Mouse (Mus musculus) right cerebral cortex, postnatal 4 days (tissue): ENCODE data around the gene Zfp385a.

Experiments used
- DNase-seq: peaks from one replicate; pipeline ENCODE4 v3.0.0-alpha.2; 2022

Zfp385a gene

DNA sequence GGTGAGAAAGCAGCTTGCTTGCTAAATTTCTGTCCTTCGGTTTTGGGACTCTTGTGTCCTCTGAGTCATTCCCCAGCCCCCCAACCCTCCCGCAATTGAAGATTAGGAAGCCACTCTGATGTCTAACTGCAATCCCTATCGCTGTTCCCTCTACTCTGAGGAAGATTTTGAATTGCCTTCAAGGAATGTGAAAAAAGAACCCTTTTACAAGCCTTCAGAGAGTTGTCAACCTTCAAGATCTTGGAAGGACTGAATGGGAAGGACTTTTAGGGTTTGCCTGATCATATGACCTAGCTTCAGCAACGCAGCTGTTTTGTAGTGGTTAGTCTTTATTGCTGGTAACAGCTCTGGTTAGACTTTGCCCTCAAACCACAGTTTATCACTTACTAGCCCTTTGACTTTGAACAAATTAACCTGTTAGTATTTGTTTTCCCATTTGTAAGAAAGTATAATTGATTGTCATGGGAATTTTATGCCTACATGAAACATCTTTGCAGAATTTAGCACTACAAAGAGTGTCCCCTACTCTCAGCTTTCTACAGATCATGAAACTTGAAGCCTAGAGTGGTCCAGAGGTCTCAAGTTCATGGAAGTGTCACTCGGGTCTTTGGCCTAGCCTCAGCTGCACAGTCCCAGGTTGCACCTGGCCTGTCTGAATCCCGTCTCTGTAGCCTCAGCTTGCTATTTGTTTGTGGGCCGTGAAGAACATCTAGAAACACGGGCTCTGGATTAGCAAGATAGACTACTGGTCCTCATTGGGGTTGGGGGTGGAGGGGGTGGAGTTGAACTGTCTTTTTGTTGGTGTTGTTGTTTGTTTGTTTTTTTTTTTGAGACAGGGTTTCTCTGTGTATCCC, 33.9 kb downstream of the Zfp385a start:
- no peak for DNase-seq

DNA sequence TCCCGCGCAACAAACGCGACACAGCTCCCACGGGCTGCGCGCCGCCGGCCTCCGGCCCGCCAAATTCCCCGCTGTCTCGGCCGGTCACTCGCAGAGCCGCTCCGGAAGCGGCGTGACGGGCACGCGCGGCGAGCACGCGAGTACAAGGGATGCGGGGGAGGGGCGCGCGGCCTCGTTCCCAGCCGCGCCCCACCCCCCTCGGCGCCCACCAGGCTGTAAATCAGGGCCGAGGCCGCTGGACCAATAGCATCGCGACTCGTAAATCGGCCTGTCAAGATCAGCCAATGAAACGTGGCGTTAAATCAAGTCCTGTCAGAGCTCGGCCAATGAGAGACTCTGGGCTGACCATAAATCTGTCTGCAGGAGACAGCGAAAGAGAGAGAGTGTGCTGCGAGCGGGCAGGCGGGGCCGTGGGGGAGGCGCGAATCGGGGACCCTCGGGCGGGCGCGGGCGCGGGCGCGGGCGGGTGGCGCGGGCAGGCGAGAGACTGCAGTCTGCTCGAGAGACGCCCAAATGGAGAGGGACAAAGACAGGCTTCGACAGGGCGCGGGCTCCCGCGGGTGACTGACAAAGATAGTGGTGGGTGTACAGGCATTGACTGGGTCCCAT, 34.7 kb downstream of the Zfp385a start:
- peak; percentile 99 for DNase-seq

DNA sequence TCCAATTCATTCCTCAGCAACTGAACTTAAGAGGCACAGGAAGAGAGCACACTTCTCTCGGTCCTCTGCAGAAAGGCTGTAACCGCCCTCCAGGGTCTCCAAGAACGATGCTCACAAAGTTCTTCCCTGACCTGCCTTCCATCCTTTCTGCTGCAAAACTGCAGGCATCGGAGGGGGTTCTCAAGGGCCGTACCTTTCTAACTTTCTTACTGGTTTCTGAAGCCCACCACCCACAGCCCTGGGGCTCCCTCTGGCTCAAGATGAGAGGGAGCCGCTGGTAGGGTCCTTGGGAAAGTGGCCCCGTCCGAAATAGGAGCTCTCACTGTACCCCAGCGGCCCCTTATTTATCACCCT, 35.3 kb downstream of the Zfp385a start:
- peak; percentile 35 for DNase-seq

- DNase-seq: no peak
Measured at GRCm38 (mm10) chr15:103303916-103304615, 35.8 kb downstream of the Zfp385a start.

DNA sequence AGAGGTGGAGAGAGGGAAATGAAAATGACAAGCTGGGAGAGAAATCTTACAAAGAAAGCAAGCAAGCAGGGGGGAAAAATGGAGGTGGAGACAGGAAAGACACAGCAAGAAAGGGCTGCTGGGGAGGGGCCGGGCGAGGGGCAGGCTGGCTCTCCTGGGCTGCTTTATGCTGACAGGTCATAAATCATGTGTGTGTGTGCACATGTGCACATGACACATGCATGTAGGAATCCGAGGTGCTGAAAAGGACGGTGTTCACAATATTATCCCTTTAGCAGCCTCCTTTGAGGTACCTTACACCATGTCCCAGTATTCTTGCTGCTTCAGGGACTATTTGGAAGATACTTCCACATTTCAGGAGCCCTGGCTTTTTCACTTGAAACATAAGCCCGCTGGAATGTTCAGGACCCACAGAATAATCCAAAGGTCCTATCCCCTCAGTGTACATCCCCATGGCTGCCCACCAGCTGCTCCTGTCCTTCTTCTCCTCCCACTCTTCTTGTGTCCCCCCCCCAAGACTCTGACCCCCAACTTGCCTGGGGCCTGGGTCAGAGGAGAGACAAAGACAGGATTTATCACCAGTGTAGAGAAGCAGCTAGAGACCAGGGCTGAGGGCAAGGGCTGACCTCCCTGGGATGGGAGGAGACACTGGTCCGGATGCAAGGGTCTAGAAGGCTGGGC, 37.4 kb downstream of the Zfp385a start:
- no peak for DNase-seq

DNA sequence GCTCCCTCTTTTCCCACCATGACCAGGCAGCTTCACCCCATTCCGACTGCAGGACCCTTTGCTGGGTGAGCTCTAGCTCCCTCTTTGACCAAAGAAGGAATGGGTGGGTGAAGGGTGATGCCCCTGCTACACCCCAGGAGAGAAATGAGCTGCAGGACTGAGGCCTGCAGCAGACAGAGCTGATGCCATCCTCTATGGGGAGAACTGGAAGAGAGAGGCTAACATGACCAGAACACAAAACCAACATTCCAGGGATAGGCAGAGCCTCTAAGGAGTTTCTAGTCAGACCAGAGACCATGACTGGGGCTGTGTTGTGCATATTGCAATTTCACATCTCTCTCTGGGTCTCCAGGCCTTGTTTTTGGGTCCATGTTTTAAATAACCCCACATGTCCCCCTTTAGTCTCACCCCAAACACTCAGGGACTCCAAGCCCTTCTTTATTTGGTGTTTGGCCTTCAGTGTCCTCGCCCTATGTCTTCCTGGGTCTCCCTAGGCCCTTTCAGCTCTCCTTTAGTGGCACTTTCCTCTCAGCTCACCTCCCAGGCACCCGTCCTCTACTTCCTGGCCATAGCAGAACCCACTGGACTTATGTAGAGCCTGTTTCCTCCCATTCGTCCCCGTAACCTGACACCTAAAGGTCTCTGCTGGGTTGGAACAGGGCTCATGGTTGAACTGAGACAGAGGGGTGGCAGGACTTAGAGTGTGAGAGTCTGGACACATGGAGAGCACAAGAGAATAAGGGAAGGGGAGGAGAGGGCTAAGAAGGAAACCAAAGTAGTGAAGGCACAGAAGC, 38.1 kb downstream of the Zfp385a start:
- no peak for DNase-seq

- DNase-seq: no peak
Measured at GRCm38 (mm10) chr15:103301046-103301445, 38.8 kb downstream of the Zfp385a start.

DNA sequence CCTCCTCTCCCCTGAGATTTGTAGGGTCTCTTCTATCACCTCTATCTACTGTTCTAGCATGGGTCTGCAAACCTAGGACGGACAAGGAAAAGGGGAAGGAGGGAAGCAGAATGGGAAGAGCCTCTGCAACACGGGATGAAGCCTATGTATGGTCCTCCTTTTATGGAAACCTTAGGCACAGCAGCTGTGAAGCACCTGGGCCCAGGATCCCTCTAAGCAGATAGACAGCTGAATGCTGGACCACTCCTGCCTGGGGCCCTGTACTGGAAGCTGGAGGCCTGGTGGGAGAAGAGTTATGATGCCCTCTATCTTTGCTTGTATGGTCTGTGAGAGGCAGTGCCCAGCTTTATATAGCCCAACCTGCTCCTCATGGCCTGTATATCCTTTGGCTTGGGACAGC, 39.3 kb downstream of the Zfp385a start:
- no peak for DNase-seq

GRCm38 (mm10) chr15:103300067-103300471, 39.8 kb downstream of the Zfp385a start:
- DNase-seq: peak; percentile 72

DNA sequence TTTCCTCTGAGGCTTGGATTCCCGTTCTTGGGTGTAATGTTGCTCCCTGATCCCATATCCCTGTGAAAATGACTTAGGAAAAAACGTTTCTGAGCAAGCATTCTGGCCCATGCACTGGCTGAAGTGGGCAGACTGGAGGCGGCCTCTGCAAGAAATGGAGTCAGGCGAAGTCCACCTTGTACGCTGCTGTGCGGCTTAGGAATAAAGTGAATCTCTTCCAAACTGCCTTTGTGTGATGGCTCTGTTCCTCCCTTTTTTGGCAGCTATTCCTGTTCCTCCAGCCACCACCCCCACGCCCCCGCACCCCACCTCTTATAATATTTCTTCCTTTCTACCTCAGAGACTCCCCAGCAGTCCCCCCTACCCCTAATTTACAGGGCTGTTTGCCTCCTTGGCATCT, 40.2 kb downstream of the Zfp385a start:
- DNase-seq: no peak

DNA sequence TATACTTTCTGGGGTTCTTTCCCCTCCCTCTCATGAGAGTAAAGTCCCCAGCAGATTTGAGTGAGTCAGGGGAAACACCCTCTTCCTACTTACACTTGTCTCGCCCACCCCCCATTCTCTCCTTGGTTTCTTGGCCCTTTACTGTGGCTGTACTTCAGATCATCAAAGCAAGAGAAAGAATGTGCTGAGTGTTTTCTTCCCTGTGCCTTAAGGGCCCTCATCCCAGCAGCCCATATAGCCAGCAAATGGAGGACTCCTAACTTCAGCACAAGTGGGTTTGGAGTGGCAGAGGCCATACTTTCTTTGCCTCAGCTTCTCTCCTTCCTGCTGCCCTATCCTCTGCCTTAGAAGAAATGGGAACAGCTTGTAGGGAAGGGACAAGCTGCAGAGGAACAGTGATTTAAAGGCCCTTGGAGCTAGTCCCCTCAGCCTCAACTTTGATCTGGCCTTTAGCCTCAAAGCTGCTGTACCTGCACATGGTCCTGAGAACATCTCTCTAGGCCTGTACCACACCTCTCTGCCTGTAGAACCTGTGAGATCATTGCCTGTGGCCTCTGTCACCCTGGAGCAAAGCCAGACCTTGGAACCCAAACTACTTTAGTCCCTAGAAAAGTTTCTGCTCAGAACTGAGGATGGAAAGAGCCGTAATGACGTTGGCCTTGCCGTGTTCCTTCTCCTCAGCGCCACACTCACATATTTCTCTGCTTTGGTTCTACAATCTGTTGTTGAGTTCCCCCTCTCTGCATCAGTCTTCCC, 40.9 kb downstream of the Zfp385a start:
- DNase-seq: no peak

- no peak for DNase-seq
Measured at GRCm38 (mm10) chr15:103298026-103298425, 41.9 kb downstream of the Zfp385a start.

DNA sequence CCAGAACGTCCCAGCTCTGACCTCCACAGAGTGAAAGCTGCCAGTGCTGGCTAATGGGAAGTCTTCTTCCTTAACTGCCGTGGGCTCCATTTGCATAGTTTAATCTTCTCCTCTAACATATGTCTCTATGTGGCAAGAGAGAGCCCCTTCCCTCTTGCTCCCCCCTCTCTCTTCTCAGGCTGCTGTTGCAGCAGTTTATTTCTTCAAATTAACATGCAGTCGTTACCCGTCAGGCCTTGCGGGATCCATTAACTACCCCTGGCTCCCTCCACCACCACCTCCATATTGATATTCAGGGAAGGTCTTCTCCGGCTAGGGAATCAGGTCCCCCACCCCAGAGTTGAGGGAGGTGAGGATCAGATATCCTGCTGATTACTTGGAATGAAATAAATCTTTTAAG, 42.6 kb downstream of the Zfp385a start:
- DNase-seq: no peak

- DNase-seq: no peak
Measured at GRCm38 (mm10) chr15:103295851-103296250, 44.0 kb downstream of the Zfp385a start.

DNA sequence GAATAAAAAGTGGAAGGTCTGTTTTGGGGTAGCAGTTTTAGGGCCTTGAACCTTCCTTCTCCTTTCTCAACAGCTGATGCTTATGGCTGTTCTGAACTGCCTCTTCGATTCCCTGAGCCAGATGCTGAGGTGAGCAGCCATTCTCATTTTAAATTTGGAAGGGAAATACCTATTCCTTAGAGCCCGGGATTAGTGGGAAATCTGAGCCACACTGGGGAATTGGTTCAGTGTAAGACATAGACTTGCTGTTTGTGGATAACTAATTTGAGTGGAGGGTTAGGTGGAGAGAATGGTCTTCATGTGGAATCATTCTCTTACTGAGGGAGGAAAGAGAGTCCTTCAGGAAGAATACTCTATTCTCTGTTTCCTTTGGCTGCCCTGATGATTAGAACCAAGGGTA, 45.2 kb downstream of the Zfp385a start:
- DNase-seq: no peak

DNA sequence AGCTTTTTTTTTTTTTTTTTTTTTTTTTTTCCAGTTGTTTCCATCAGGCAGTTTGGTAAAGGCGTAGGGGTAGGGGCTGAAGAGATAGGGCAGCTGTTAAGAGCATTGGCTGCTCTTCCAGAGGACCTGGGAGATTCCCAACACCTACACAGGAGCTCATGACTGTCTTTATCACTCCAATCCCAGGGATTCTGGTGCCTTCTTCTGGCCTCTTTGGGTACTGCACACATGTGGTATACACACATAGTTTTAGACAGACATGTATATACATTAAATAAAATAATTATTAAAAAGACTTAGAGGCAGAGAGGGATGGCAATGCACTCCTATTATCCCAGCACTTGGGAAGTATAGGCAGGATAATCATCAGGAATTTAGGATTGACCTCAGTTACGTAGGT, 46.5 kb downstream of the Zfp385a start:
- no peak for DNase-seq

DNA sequence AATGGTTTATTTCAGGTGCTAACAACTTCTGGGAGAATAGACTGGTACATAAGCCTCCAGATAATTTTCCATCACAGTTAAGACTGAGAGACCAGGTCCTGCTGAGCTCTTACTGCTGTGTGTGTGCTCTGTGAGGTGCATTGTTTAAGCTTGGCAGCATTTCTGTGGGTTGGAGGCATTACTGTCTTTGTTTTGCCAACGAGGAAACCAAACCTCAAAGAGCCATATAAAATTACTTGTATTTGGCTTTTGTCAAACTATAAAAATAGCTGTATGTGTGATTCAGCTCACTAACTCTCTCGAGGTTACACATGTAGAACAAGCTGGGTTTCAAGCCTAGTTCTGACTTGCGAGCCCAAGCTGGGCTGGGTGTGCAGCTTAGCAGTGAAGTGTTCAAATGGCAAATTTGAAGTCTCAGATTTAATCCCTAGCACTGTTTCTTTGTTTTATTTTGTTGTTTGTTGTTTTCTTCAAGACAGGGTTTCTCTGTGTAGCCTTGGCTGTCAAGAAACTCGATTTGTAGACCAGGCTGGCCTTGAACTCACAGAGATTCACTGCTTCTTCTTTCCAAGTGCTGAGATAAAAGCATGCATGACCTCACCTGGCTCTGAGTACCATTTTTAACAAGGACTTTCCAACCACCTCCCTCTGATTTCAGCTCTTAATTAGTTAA, 47.1 kb downstream of the Zfp385a start:
- DNase-seq: no peak

GRCm38 (mm10) chr15:103290843-103291242, 49.0 kb downstream of the Zfp385a start:
- DNase-seq: no peak

- no peak for DNase-seq
Measured at GRCm38 (mm10) chr15:103290417-103290816, 49.5 kb downstream of the Zfp385a start.

DNA sequence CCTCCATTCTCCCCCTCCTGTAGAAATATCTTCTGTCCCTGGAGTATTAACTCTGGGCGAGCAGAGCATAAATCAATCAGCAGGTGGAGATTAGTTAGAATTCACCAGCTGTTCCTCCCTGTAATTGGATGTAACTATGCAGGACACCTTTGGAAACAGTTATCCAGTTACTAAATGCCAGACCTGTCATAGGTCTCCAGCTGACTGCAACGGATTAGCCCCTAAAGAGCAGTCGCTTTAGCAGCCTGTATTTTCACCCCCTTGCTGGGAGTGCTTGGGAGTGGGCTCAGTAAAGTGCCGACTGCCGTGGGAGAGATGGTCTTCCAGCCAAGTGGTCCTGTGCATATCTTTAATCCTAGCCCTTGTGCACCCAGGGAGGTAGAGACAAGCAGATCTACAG, 50.3 kb downstream of the Zfp385a start:
- no peak for DNase-seq

DNA sequence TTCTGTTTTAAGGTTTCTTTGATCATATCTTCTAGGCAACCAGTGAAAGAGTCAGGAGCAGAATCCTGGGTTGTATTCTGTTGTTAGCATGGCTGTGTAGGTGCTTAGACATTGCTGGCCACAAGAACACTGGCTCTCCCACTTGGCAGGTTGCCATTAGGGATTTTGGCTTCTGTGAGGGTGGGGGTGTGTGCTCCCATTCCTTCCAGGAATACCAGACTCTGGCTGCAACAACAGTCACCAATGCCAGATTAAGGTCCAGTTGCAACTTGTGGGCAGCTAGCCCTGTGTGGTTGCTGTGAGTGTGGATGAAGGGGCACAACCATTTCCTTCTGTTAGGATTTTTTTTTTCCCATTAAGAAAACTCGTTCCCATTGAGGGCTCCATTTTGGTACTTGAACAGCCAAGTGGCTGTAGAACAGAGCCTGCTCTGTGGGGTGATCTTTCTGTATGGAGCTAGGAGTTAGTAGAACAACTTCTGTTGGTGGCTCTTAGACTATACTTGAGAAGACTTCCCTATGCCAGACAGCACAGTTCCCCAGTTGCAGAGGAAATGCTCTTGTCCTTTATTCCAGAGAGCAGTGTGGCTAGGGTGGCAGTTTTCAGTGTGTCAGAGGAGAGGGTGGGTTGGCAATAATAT, 54.0 kb downstream of the Zfp385a start:
- DNase-seq: peak; percentile 45
